Mouse (Mus musculus): Measurements from ENCODE around the gene Ptgdr2.

Ptgdr2 gene

DNA sequence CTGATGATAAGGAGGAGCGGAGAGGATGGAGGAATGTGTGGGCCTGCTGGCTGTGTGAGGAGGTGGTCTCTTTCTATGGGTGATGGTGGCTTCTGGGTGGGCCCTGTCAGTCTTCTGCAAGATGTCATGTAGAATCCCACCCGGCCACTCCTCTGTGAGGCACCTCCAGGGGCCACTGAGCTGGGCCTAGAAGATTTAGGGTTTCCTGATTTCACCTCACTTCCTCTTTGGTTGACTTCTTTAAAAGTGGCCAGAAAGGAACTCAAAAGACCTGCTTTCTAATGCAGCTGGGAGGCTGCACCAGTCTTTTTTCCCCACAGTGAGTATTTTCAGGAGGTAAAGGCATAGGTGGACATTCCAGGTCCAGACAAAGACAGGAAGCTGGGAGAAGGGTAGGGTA lies 6.3 kb upstream of the Ptgdr2 start:
- in situ Hi-C loops (cut with MboI) = no loop called here

DNA sequence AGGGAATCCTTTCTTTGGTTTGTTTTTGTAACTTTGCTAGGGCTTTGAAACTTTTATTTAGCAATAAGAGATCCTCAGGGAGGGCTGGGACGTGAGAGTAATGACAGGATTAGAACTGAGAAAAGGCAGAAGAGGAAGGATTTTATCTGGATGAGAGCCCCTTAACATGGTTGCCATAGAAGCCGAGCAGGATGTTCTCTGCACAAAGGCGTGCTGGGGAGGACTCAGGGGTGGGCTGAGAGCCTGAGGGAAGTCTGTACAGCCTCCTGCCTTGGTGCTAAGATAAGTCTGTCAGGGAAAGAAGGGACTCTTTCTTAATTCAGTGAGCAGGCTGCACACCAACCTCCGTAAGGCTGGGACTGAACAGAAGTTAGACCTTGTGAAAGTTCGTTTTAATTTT lies 1.9 kb upstream of the Ptgdr2 start:
- in situ Hi-C loops (cut with MboI) = no loop called here

DNA sequence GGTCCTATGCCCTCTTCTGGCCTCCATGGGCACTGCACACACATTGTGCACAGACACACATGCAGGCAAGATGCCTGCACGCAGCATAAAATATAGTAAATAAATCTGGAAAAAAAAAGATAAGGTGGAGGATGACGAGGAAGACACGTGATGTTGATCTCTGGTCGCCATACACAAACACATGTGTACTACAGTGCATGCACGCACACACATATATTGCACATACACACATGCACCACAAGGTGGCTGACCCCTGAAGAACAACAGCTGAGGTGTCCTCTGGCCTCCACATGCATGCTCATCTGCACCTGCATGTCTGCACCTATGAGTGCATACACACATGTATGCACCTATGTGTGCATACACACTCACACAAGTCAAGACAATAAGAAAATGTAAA lies 883 bp upstream of the Ptgdr2 start:
- in situ Hi-C loops (cut with MboI) = no loop called here

- in situ Hi-C loops (cut with MboI) = no loop called here
These were observed 1.8 kb downstream of the Ptgdr2 start for GRCm38 (mm10) chr19:10938771-10939170.

- in situ Hi-C loops (cut with MboI) = no loop called here
These were observed 3.3 kb downstream of the Ptgdr2 start for GRCm38 (mm10) chr19:10940097-10940800.

DNA sequence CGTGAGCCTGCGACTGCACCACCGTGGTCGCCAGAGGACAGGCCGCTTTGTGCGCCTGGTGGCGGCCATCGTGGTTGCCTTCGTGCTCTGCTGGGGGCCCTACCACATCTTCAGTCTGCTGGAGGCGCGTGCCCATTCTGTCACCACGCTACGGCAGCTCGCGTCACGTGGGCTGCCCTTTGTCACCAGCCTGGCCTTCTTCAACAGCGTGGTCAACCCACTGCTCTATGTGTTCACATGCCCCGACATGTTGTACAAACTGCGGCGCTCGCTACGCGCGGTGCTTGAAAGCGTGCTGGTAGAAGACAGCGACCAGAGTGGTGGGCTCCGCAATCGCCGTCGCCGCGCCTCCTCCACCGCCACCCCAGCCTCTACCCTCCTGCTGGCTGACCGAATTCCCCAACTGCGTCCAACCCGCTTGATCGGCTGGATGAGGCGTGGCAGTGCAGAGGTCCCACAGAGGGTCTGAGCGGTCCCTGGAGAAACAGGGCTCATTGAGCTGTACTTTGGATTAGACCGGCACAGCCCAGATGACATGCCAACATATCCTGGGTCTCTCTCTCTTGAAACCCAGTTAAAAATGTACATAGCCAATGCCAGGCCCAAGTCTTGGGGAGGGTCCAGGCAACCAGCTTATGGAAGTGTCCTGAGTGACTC lies 4.0 kb downstream of the Ptgdr2 start:
- in situ Hi-C loops (cut with MboI) = no loop called here

GRCm38 (mm10) chr19:10943955-10944354 lies 7.0 kb downstream of the Ptgdr2 start:
- in situ Hi-C loops (cut with MboI) = no loop called here

GRCm38 (mm10) chr19:10946506-10946905 lies 9.5 kb downstream of the Ptgdr2 start:
- in situ Hi-C loops (cut with MboI) = no loop called here

DNA sequence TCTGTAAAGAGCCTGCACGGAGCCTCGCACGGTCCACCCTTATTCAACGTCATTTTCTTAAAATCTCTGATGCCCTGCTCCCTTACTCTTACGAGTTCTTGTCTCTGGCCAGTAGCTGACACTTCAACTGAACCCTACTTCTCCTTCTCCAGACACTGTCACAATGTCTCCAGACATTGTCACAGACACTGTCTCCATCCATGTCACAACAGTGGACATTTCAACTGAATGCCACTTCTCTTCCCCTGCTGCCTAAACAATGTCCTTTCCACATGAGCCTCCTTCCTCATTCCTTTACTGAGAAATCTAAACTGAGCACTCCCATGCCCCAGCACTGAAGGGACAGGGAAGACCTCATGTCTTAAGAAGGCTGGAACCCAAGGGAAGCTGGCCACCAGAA lies 10.3 kb downstream of the Ptgdr2 start:
- in situ Hi-C loops (cut with MboI) = no loop called here

DNA sequence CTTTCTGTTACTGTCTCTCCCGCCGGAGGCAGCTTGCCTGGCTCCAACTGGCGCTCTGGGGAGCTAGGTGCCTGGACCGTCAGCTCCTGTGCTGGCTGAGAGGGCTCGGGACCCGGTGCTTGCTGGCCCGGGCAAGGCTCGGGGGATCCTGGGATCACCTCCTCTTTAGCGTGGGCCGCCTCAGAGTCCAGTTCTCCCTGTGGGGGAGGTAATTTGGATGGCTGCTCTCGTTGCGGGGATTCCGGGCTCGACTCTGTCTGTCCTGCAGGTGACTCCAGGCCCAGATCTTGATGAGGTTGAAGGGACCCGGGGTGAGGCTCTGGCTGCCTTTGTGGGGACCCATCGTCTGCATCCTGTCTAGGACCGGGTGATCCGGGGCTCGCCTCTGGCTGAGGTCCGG lies 11.5 kb downstream of the Ptgdr2 start:
- in situ Hi-C loops (cut with MboI) = no loop called here

- in situ Hi-C loops (cut with MboI) = no loop called here
These were observed 12.2 kb downstream of the Ptgdr2 start, which contains the start of gene Ccdc86 for GRCm38 (mm10) chr19:10949112-10949511. Gene Ccdc86 (minus strand): TSS chr19:10949266.

- in situ Hi-C loops (cut with MboI) = no loop called here
These were observed 12.6 kb downstream of the Ptgdr2 start for GRCm38 (mm10) chr19:10949558-10949957.

- in situ Hi-C loops (cut with MboI) = loop anchor here (10.0 kb wide), 1 partner anchor 237 kb away; no protein-coding TSS in a partner anchor
These were observed 15.3 kb downstream of the Ptgdr2 start for GRCm38 (mm10) chr19:10952021-10952939.

DNA sequence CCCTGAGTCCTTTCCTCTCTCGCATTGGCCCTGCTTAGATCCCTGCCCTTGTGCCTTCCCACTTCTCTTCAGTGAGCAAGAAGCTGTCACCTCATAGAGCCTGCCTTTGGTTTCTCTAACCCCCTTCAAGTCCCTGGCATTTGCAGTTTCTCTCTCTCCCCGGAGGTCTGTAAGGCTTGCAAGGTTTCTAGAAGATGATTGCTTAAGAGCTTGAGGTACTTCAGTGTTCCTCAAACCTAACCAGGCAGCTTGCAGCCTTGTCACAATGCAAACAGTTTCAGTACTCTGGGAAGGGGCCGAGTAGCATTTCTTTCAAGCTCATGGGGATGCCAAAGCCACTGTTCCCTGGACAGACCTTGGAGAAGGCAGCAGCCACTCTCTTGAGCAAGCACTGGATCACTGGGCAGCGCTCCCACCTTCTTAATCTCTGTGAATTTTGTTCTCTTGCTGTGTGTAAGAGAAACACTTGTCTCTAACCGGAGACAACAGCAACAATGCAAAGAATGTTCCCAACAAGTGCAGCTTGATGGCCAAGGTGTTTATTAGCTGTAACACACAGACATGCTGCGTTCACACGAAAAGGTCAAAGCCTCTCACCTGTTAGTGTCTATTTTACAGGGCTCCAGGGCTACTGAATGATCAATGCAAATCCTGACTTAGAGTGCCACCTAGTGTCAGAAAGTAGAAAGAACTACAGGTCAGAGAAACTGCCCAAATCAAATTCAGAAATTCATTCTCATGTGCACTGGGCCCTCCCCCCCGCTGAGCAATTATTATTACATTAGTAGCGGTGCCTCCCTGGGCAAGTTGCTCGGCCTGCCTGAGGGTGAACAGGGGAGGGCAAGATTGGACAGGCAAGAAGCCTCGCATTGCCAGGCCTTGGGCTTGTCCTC lies 22.4 kb downstream of the Ptgdr2 start:
- in situ Hi-C loops (cut with MboI) = loop anchor here (10.0 kb wide), 1 partner anchor 245 kb away; no protein-coding TSS in a partner anchor

- in situ Hi-C loops (cut with MboI) = loop anchor here (10.0 kb wide), 1 partner anchor 245 kb away; no protein-coding TSS in a partner anchor
These were observed 23.0 kb downstream of the Ptgdr2 start for GRCm38 (mm10) chr19:10959978-10960346.

DNA sequence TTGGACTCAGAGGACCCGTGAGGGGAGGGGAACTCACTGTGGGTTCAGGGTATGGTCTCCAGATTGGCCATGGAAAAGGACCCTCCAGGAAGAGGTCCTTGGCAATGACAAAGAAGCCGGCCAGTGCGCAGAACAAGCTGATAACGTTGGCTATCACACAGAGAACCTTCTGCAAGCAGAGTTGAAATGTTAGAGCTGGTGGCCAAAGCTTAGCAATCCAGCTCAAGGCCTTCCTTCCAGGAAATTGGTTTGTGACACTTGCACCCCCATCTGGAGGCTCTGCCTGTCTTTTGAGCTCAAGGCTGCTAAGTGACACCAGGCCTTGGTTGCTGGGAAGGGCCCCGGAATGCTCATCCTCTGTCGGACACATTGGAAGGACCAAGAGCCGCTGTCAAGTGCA lies 28.8 kb downstream of the Ptgdr2 start:
- in situ Hi-C loops (cut with MboI) = no loop called here

GRCm38 (mm10) chr19:10968578-10968977 lies 31.6 kb downstream of the Ptgdr2 start:
- in situ Hi-C loops (cut with MboI) = no loop called here

DNA sequence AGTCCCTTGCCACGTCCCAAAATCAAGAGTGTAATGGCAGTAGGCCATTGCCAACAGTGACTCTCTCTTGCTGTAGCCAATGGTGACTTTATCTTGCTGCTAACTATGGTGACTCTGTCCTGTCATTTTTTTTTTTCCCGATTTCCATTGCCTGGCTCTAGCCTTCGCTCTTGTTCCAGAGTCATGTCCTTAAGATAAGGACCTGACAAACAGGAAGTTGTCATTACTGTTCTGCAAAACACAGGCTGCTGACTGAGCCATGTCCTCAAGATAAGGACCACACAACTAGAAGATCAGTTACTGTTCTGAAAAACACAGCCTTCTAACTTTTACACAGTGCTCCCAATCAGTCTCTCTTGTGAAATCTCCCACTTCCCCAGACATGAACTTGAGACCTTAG lies 33.5 kb downstream of the Ptgdr2 start:
- in situ Hi-C loops (cut with MboI) = no loop called here

DNA sequence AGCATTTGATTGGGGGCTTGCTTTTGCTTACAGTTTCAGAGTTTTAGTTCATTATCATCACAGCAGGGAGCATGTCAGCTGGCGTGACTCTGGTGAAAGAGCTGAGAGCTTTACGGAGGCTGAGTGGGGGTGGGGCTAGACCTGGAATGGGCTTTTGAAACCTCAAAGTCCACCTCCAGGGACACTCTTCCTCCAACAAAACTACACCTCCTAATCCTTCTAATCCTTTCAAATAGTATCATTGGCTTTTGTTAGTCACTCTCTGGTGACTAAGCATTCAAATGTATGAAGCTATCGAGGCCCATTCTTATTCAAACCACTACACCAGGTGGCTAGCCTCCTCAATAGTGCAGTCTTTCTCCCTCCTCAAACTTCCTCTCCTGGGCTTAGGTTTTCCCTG lies 35.7 kb downstream of the Ptgdr2 start:
- in situ Hi-C loops (cut with MboI) = no loop called here

DNA sequence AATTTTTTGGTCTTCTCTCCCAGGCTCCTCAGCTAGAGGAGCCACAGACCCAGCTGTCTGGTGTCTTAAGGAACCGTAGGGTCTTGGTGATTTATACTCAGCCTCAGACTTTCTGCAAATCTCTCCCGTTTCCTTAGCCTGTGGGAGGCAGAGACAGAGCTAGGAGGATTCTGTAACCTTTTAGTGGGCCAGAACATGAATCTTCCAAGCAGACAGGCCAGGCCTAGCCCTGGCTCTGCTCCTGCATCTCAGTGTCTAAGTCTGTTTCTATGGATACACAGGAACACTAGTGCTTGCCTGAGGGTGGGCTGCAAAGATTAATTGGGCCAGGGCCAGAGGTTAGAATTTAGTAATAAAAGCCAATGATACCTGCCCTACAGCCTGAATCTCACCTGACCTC lies 36.2 kb downstream of the Ptgdr2 start:
- in situ Hi-C loops (cut with MboI) = no loop called here

- in situ Hi-C loops (cut with MboI) = no loop called here
These were observed 37.4 kb downstream of the Ptgdr2 start, which contains the start of gene Ms4a10 for GRCm38 (mm10) chr19:10974238-10974865. Gene Ms4a10 (minus strand): TSS chr19:10974670.

All from mature B cell (primary cell).